ENCODE assay signal across 8 mouse cellular contexts in genomic region chrX:36807360-36808317, GRCm38 (mm10). TPM values are rescaled to one million over a fixed set of nuclear protein-coding genes. Genes with fewer than 3 reads are reported as not detected.
DNase-seq lines count a peak whose midpoint lies in the region; ATAC-seq and TF ChIP-seq lines count a peak whose summit lies in the region.

No protein-coding gene starts in this region.

- peak; percentile 95 for ATAC-seq in hindbrain, postnatal 0 days
- ATAC-seq in megakaryocyte, adult 5-6 weeks (ENCODE audit: poor library complexity, severe bottlenecking), result peak; percentile 94

- no peaks in the 10 kb centered on the region for H3K36me3 ChIP-seq in hindbrain, postnatal 0 days (ENCODE audit: insufficient read depth, low read length)

- intact Hi-C loops in gastrocnemius, adult 2 months (cut with DNase I), result loop anchor here (1.0 kb wide), 1 partner anchor 11 kb away; no protein-coding TSS in a partner anchor

- TF ChIP-seq POLR2A in cortical plate, adult 2 months (IDR thresholded peaks at IDR 0.05; ENCODE audit: extremely low read depth, insufficient read depth, low read length), result peak; percentile 28; the same call in 1 of the 2 replicates

- H3K9ac ChIP-seq in hindbrain, postnatal 0 days (replicated peaks; ENCODE audit: low read length), result 0 out of 2 replicates have a peak overlapping the region, but pooled peaks have one; percentile 37

- peak overlapping the region; percentile 55 for H3K4me2 ChIP-seq in hindbrain, postnatal 0 days (ENCODE audit: low read depth, low read length)

- H3K27ac ChIP-seq in cortical plate, adult 2 months (ENCODE audit: insufficient read depth, low read length), result peak overlapping the region; percentile 2; the same call in 1 of the 2 replicates
- peak overlapping the region; percentile 84 for H3K27ac ChIP-seq in gastrocnemius, adult 2 months
- peak overlapping the region; percentile 72 for H3K27ac ChIP-seq in hindbrain, postnatal 0 days

- no peaks in the 10 kb centered on the region for H3K9me3 ChIP-seq in hindbrain, postnatal 0 days (ENCODE audit: low read length)

- no peaks in the 10 kb centered on the region for H3K27me3 ChIP-seq in hindbrain, postnatal 0 days (ENCODE audit: insufficient read depth, low read length)

- TF ChIP-seq CTCF in cortical plate, adult 2 months (IDR thresholded peaks at IDR 0.05; ENCODE audit: extremely low read depth, insufficient read depth, low read length), result peak; percentile 48
- peak; percentile 82 for TF ChIP-seq CTCF in gastrocnemius, adult 2 months (IDR thresholded peaks at IDR 0.05)
- peak; percentile 75 for TF ChIP-seq CTCF in hindbrain, postnatal 0 days (IDR thresholded peaks at IDR 0.05; ENCODE audit: low read depth)

- WGBS in hindbrain, postnatal 0 days, result 25% methylated on average over 45 of the region's 45 CpGs

- H3K4me1 ChIP-seq in cortical plate, adult 2 months (ENCODE audit: control insufficient read depth, insufficient read depth, low read length), result no peaks in the 10 kb centered on the region; the same call in 1 of the 2 replicates
- no peaks in the 10 kb centered on the region for H3K4me1 ChIP-seq in hindbrain, postnatal 0 days (ENCODE audit: insufficient read depth, low read length)

- H3K4me3 ChIP-seq in cortical plate, adult 2 months (ENCODE audit: insufficient read depth, low read length), result peak overlapping the region; percentile 27
- peak overlapping the region; percentile 72 for H3K4me3 ChIP-seq in gastrocnemius, adult 2 months
- H3K4me3 ChIP-seq in hindbrain, postnatal 0 days (ENCODE audit: low read length), result peak overlapping the region; percentile 34

- peak; percentile 91 for DNase-seq in adipocyte (ENCODE audit: low spot score)
- peak; percentile 90 for DNase-seq in gastrocnemius, adult 2 months
- DNase-seq in hindbrain, postnatal 0 days (ENCODE audit: low spot score), result peak; percentile 88
- DNase-seq in left cerebral cortex, adult 8-10 months (ENCODE audit: low spot score in 2 of 2), result peak; percentile 73 to 84
- DNase-seq in right cerebral cortex, adult 18-20 months, result peak; percentile 86
- peak; percentile 64 for DNase-seq in urinary bladder, adult 2 months (ENCODE audit: low spot score)

RNA-seq across cellular contexts. Expression of gene Slc25a5, which starts 12.2 kb away (rescaled TPM):
- polyA plus RNA-seq in cortical plate, adult 2 months (2012; rRNA removed), result 418 and 428 TPM in 2 replicates
- 10 to 100 TPM; 55.8 to 80.1 TPM for total RNA-seq in gastrocnemius, adult 2 months (2021)
- 494 and 546 TPM in 2 replicates for total RNA-seq in hindbrain, postnatal 0 days (2014; rRNA removed)
- polyA plus RNA-seq in hindbrain, postnatal 0 days (2015; fragmentation: Nextera tagmentation; extraction: Ambion mirVana), result 693 and 697 TPM in 2 replicates
- 100 to 1,000 TPM; 337 to 365 (median 350) TPM for total RNA-seq in left cerebral cortex, adult 8-10 months (2022)
- total RNA-seq in megakaryocyte, adult 5-6 weeks (2015), result 699 and 817 TPM in 2 replicates
- 576 and 610 TPM in 2 replicates for total RNA-seq in megakaryocyte, adult 5-6 weeks (2017)
- 445 and 526 TPM in 2 replicates for polyA plus RNA-seq in urinary bladder, adult 2 months (2012; rRNA removed)

Comparison
In these comparisons a context has a peak if more than half of its experiments do, and no peak if none do; other contexts are left out.
1. Peak in every context shown above with its lines: DNase-seq, ATAC-seq, H3K4me3 ChIP-seq and H3K27ac ChIP-seq.
2. H3K27ac ChIP-seq: peak in every context shown above with its lines; median percentile 84 in gastrocnemius, adult 2 months; 72 in hindbrain, postnatal 0 days; 2 in cortical plate, adult 2 months.